Mouse (Mus musculus): ENCODE measurements around the gene Safb2.

Gene Safb2

DNA sequence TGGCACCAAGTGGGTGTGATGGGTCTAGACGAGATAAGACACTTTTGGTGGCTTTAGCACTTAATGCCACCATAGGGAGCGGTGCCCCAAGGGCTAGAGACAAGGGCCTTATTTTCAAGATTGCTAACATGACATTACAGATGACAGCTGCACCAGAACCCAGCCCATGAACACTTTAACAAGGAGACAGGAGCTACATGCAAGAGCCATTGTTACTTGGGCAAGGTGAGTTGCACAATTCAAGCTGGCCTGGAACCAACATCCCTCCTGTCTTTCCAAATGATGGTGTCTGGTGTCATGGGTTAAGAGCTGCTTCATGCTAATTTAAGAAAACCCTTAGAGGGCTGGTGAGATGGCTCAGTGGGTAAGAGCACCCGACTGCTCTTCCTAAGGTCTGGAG is 25.0 kb downstream of the Safb2 start:
- no peak for DNase-seq (ENCODE audit: low spot score)

DNA sequence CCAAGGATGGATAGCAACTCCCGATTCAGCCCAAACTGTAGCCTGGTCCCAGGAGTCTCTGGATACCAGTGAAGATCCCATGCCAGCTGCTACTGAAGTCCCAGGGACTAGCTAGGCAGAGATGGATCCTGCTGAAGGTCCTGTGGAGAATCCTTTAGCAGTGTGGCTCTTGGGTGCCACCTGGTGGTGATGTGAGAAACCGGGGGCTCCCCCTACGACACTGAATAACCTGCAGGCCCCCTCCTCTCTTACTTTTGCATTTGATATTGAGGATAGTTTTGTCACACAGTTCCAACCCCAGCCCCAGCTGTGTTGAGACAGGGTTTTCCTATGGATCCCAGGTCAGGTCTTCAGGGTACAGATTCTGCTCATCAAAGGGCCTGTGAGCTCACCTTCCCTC is 25.9 kb downstream of the Safb2 start:
- DNase-seq (ENCODE audit: low spot score) = peak; percentile 62

DNA sequence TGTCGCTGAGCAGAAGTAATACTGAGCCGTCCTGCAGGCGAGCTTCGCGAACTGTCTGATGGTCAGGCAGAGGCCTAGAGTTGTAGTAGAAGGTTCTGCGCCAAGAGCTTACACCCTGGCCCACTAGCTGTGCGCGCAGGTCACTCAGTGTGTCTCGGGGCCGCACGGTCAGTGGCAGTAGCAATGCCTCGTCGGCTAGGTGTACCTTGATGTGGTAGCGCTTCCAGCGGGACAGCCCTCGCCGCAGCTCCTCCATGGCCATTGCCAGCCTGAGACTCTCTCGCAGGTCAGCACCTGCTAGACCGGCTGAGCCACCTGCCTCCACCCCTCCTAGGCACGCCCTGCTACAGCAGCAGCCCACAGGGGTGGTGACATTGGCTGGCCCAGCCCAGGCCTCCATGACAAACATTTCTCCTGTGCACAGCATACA is 30.2 kb downstream of the Safb2 start, which contains the start of gene Gm20219:
Gene Gm20219, minus strand, starts transcription at position 266 of the 430 bp plus-strand sequence.
- peak; percentile 59 for DNase-seq (ENCODE audit: low spot score)

DNA sequence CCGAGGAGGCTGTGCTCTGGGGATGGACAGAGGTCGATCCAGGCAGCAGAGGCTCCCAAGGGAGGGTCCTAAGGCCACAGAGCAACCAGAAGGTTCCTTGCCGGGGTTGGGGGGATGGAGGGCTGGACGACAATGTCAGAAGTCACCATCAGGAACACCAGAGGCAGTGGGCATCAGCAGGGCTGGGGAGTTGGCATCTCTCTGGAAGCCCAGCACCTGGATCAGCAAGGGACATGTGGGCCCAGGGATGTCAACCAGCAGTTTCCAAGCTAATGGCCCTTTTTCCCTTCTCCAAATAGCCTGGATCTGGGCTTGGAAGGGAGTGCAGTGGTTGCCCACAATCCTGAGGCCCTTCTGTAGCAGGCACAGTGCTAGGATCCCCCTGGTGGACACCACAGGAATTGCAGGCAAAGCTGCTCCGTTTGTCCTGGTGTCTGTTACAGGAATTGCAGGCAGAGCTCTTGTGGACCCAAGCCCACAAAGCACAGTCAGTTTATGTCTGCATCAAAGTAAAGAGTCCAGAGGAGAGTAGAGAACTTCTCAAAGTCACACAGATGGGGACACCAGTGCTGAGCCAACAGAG is 31.5 kb downstream of the Safb2 start:
- DNase-seq (ENCODE audit: low spot score) = peak; percentile 65

DNA sequence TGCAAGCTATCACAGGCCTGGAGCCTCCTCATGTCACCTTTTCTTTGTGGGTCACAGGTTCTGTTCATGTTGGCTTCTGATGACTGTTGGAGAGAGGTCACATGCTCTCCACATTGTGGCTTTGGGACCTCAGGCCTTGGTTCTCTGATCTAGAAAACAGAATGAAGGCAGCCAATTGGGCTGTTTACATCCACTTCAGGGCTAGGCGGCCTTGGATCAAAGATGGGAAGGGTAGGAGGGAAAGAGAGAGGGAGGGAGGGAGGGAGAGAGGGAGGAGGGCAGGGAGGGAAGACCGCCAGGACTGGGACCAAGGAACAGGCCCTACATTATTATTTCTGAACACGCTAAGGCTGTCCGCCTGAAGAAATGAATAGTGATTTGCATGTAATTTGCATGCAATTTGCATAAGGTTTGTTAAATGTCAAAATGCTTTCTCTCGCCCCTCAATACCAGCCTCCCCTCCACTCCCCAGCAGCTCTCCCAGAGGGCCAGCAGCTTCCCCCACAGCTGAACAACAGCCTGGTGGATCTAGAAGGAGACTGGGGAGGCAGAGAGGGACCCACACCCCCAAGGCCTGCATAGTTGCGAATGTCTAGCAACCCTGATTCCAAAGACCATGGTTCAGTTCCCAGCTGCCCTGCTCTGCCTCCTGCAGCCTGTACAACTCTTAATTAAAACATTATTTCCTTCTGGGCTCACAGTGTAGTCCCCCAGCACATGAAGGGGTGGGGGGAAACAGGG is 32.4 kb downstream of the Safb2 start:
- no peak for DNase-seq (ENCODE audit: low spot score)

DNA sequence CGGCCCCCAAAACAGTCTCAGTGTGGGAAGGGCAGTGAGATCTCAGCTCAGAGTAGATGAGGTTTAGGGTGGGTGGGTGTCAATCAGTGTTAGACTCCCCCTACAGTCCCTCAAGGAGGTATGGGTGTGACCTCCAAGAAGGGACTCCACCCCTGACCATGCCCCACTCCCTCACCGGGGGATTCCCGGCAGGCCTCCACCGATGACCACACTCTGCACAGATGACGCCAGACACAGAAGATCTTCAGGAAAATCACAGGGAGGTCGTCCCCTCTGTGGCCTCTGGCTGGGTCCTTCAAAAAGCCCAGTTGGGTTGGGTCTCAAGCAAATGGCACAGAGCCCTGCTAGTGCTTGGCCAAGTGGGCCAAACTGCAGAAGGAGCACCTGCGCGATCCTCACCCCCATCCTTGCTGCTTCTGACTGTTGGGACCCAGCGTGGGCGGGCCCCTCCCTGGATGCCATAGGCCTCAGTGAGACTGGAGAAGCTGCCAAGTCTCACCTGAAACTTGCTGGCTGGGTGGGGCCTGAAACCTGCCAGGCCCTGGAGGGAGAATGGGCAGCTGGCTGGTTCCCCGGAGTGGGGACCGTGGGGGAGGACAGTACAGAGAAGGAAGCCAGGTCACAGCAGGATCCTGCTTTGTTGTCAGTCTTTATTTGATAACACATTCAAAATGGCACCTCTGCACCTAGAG is 33.5 kb downstream of the Safb2 start:
- DNase-seq (ENCODE audit: low spot score) = no peak

DNA sequence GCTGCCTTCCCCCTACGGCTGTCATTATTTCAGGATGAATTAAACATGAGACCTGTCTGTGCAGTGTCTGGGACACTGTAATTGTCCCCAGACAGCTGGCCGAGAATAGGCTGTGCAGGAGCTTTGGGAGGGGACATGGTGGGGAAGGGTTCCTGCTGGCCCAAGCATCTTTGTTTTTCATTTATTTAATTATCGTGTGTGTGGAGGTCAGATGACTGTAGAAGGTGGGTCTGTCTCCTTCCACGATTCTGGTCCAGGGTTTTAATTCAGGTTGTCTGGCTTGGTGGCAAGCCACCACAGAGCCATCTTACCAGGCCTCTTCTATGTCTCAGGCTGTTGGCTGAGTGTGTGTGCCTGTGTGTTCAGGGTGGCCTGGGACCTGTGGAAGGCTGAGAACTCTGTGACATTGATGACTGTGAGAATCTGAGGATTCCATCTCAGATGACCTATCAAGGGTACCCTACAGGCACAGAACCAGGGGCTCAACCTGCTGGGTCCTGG is 35.7 kb downstream of the Safb2 start:
- DNase-seq (ENCODE audit: low spot score) = no peak

DNA sequence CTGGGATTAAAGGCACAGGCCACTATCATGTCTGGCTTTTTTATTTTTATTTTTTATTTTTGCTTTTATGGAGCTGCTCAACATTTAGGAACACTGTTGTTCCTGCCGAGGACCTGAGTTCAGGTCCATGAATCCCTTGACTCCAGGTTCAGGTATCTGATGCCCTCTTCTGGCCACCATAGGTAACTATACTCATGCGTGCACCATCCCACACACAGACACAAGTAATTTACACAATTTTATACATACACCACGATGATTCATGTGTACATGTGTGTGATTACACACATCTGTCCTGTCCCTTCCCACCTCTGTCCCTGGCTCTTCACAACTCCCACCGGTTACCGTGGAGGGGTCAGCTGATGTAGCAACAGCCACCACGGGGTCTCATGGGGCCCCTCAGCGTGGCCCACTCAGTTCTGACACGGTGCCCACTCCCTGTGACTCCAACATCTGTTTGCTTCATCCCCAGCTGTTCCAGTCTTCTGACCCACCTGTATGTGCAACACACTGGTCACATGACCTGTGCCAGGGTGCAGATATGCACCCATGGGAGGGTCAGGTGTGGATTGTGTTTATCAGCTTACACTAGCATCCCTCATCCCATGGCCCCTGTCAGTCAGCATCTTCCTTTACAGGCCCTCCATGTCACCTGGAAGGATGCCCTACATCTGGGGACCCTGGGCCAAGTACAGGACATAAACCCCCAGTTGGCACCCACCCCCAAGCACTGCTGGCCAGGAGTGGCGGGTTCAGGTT is 36.4 kb downstream of the Safb2 start:
- no peak for DNase-seq (ENCODE audit: low spot score)

DNA sequence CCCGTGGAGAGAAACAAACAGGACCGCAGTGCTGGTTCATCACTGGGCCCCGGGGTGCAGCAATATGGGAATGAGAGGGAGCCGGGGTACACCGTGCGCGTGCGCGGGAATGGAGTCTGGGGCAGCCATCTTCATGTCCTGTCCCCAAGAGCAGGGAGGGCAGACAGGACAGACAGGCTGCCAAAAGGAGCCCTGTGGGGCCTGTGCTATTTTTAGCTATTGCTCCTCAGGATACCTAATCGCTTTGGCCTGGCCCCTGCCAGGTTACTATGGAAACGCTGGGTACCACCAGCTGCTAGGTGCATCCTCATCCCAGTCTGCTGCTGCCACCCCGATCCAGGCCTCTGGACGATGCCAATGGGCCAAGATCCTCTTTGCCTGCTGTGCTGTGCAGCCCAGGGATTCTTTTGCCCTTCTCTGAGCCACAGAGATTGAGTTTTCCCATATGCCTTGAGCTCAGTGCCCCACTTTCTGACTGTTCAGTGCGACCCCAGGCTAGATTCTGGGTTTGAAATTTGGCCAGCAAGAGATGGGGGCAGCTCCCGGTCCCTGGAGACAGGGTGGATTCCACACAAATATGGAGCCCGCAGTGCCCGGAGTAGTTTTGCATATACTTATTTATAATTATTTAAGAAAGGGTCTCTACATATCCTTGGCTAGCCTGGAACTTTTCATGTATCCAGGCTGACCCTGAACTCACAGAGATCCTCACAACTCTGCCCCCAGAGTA is 37.1 kb downstream of the Safb2 start:
- DNase-seq (ENCODE audit: low spot score) = no peak

DNA sequence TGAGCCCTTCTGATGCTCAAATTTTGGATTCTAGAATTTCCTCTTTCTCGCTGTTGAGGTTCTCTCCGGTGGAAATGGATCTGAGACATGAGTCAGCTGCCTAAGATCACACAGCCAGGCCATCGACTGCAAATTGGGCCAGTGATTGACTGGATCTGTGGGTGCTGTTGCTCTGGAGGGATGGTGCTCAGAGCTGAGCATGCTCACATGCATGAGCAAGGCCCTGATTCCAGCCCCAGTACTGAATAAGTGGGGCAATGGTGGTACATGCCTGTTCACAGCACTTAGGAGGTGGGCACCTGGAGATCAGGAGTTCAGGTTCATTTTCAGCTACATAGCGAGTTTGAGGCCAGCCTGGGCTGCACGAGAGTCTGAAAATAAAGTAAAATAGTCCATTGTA is 37.8 kb downstream of the Safb2 start:
- DNase-seq (ENCODE audit: low spot score) = no peak

DNA sequence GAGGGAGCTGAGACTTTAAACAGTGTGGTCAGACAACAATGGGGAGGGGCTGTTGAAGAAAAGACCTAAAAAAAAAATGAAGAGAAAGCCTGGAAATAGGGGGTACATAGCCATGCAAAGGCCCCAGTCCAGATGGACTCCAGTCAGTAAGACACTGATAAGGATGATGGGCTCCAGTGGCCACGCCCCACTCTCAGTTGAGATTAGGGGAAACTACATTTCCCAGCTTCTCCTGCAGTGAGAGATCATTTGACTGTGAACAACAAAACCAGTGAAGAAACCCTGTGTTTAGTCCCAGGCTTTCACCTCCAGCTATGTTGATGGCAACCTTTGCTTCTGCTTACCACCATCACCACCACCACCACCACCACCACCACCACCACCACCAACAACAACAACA is 38.4 kb downstream of the Safb2 start:
- DNase-seq (ENCODE audit: low spot score) = no peak

DNA sequence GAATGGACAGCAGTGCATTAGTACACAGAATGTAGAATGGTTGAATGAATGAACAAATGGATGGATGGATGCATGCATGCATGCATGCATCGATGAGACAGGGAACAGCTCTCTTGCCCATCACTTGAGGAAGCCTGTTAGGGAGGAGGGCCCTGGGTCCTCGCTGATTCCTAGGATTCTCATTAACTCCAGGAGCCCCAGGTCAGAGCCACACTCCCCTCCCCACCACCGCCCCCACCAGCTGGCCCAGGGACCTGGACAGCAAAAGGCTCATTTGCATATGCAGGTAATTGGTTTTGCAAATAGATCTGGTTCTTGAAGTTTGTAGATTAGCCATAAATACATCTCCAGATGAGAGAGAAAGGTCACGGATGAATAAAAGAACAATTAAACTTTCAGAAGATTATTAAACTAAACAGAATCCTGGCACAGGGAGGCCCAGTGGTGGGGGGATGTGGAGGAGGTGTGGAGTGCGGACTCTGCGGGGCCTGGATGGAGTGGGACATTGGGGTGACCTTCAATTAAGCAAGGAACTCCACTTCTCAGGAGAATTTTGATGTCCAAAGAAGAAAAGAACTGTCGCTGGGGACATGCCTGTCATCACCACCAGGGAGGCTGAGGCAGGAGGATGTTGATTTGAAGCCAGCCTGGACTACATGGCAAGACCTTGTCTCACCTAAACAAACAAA is 39.5 kb downstream of the Safb2 start:
- DNase-seq (ENCODE audit: low spot score) = no peak

DNA sequence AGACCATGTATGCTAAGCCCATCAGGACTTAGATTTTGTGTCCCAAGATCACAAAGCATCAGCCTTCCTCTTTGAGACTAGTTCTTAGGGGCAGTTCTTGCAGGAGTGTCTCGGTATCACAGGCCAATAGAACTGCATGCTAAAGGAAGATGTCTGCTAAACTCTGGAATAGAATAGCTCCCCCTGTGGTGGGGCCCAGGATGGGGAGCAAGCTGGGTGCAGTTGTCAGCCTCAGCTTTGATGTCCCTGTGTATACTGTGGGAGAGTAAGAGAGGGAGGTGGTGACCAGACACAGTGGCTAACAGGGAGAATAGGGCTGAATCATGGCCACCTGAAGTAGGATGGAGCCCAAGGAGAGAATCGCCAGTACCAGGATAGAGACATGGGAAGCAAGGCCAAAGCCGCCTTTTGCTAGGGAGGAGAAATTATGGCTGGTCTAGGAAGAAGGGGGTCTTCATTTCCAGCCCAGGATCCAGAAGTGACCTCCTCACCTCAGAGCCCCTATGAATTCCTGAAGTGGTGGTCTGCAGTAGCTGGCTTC is 40.6 kb downstream of the Safb2 start:
- DNase-seq (ENCODE audit: low spot score) = no peak

DNA sequence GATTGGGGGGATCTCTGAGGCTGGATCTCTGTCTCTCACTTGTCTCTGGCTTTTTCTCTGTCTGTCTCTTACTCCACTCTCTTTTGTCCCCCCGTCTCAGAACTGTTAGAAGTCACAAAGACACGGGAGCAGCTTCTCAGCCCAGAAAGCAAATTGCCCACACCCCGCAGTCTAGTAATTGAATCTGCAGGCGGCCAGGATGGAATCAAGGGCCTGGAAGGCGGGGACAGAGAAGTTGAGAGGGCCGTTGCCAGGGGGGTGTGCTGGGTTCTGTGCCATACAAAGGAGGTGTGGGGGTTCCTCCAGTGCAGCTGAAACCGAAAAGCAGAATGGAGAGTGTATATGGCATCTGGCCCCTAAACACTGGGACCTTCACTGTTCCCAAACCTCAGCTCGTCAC is 41.6 kb downstream of the Safb2 start:
- DNase-seq (ENCODE audit: low spot score) = no peak

DNA sequence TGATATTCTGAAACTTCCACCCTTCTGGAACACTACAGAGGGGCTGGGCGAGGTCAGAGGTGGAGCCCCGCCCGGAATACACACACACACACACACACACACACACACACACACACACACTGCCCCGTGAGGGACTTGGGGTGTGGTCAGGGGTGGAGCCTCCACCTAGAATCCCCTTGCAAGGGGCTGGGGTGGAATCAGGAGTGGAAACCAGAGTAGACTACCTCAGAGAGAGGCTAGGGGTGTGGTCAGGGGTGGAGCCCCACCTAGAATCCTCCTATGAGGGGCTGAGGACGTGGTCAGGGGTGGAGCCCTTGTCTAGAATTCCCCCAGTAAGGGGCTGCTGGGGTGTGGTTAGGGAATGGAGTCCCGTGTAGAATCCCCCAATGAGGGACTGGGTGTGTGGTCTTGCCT is 43.8 kb downstream of the Safb2 start:
- DNase-seq (ENCODE audit: low spot score) = no peak

DNA sequence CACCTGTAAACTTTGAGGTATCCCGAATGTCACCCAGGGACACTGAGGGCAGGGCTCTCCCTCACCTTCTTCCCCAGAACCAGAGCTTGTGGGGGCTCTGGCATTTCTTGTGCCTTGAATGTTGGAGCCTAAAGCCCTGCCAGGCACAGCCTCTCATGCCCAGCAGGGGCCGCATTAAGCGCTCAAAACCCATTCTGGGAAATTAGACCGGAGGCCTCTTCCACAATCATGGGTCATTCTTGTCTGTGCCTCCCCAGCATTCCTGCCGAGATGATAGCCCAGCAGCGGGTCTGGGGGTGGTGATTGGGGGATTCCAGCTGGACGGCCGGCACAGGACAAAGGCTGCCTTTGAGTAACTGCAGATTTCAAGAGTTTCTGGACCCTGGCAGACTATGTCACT is 46.5 kb downstream of the Safb2 start:
- no peak for DNase-seq (ENCODE audit: low spot score)

DNA sequence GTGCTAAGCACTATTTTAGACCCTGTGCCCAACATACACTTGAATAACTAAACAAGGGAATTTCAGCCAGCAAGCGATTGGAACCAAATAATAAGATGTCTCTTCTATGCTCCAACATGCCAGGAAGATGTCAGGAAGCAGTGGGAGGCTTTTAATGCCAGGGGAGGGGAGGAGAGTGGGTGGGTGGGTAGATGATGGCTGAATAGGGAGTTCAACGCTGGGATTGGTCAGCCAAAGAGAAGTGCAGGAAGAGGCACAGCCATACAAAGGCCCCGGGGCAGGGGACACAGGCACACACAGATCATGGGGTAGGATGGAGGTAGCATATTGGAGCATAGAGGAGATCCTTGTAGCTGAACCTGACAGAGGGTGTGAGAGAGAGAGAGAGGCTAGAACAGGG is 47.5 kb downstream of the Safb2 start:
- DNase-seq (ENCODE audit: low spot score) = no peak

DNA sequence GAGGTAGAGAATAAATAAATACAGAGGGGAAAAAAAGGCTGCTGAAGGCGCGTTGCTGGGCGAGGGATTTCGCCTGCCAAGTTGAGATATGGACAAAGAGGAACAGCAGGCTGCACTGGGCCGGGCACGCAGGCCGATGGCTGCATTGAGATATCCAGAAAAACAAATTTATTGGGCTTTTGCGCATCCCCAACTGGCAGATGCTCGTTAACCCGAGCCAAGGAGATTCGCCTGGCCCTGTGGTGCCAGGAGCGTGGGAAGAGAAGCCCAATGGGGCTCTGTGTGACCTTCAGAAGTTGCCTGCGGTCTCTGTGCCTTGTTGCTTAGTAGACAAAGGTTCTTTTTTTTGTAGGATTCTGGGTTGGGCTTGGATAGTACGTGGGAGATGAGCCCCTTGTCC is 48.2 kb downstream of the Safb2 start:
- DNase-seq (ENCODE audit: low spot score) = no peak

DNA sequence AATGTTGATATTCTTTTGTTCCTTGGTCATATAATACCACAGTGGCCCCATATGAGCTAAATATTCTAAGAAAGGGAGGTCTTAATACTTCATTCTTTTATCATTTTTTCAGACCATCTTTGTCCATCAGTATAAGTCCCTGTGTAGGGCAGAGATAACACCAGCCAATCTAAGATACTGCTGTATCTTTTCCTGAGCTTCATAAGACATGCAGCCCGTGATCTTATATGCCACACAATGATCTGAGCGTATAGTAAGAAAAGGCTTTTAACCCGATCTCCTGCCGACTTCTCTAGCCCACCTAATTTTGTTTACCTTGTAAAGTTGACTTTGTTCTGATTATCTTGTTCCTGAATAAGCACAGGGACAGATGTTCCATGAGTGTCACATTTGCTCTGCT is 59.4 kb downstream of the Safb2 start:
- DNase-seq (ENCODE audit: low spot score) = no peak

DNA sequence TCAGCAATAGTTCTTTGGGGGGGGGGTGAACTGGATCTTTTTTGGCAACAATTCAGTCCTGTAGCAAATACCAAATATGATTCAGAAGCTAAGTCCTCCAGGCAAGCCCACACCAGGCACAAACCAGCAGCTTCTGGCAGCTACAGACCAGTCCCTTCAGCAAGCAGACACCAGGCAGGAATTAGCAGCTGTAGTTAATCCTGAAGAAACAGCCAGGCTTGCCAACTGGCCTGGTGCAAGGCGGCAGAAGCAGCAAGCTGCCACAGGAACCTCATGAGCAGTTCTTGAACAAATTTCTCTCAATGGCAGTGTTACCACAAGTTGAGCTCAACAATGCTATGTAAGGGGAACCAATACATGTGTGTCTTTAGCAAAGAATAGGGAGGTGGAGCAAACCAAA is 61.6 kb downstream of the Safb2 start:
- DNase-seq (ENCODE audit: low spot score) = no peak

All from urinary bladder, postnatal 25 days (tissue).